Mouse (Mus musculus) midbrain, embryonic 14.5 days (tissue): ENCODE results near the gene Vgll4. TPM values are rescaled to one million over a fixed set of nuclear protein-coding genes. Genes with fewer than 3 reads are reported as not detected.

Experiments used
- ATAC-seq: fragments of 200-750 bp; cut with Nextera tagmentation; 2 replicates; pipeline ENCODE4 v1.8.0; 2017; ENCODE audit warnings: moderate number of reproducible peaks, moderate library complexity; ENCODE audit not compliant: low FRiP score, low TSS enrichment
- DNase-seq: peaks from one replicate; pipeline ENCODE4 v3.0.0-alpha.2; 2015
- H3K27ac ChIP-seq: fragments of 300-500 bp; sonication (generic); replicated peaks from 2 replicates; pipeline ENCODE4 v1.5.1; 2014; ENCODE audit warnings: mild to moderate bottlenecking, low read depth, low read length, moderate library complexity
- H3K27me3 ChIP-seq: fragments of 300-500 bp; sonication (generic); 2 replicates; pipeline ENCODE4 v1.6.1; 2014; ENCODE audit warnings: low read length, control low read depth, mixed read lengths; ENCODE audit not compliant: control insufficient read depth, insufficient read depth
- H3K36me3 ChIP-seq: fragments of 300-500 bp; sonication (generic); 2 replicates; pipeline ENCODE4 v1.6.1; 2014; ENCODE audit warnings: low read length, control low read depth; ENCODE audit not compliant: control insufficient read depth, insufficient read depth
- H3K4me1 ChIP-seq: fragments of 300-500 bp; sonication (generic); 2 replicates; pipeline ENCODE4 v1.6.1; 2014; ENCODE audit warnings: mild to moderate bottlenecking, antibody characterized with exemption, low read length, control low read depth; ENCODE audit not compliant: control insufficient read depth, insufficient read depth
- H3K4me2 ChIP-seq: fragments of 300-500 bp; sonication (generic); 2 replicates; pipeline ENCODE4 v1.6.1; 2014; ENCODE audit warnings: mild to moderate bottlenecking, low read length, moderate library complexity
- H3K4me3 ChIP-seq: fragments of 300-500 bp; sonication (generic); replicated peaks from 2 replicates; pipeline ENCODE4 v1.5.1; 2014; ENCODE audit warnings: low read depth, low read length
- H3K9ac ChIP-seq: fragments of 300-500 bp; sonication (generic); replicated peaks from 2 replicates; pipeline ENCODE4 v1.6.1; 2014; ENCODE audit warnings: mild to moderate bottlenecking, low read length, moderate library complexity
- H3K9me3 ChIP-seq: fragments of 300-500 bp; sonication (generic); 2 replicates; pipeline ENCODE4 v1.6.1; 2016; ENCODE audit warnings: low read length, control low read depth, mixed read lengths; ENCODE audit not compliant: control insufficient read depth
- WGBS: fragments of 180-500 bp; shearing (Covaris S2); extraction: QIAGEN DNeasy Blood & Tissue Kit; methylation state at CpG from one replicate; pipeline ENCODE4 v1.1.7; 2014; 5-methylcytosine and 5-hydroxymethylcytosine counted together
- polyA plus RNA-seq: library from polyadenylated mRNA; unstranded; fragments of >200 nt; fragmentation: Nextera tagmentation; extraction: Ambion mirVana; gene quantifications from 2 replicates; pipeline ENCODE4 v1.2.1, GENCODE M21; 2014

Gene Vgll4
- polyA plus RNA-seq, 1 experiment from 2014 or later, result 42.8 TPM

GRCm38 (mm10) chr6:114833058-114833685 lies 136.6 kb downstream of the Vgll4 start:
- no peaks in the 10 kb centered on the region for H3K4me1 ChIP-seq
- no peak overlapping the region for H3K4me2 ChIP-seq
- no peak overlapping the region for H3K9ac ChIP-seq
- DNase-seq, result no peak
- WGBS, result 75% methylated on average over 9 of the region's 9 CpGs
- no peak overlapping the region for H3K27ac ChIP-seq
- H3K36me3 ChIP-seq, result no peaks in the 10 kb centered on the region
- H3K27me3 ChIP-seq, result no peaks in the 10 kb centered on the region
- no peak for ATAC-seq
- H3K9me3 ChIP-seq, result no peaks in the 10 kb centered on the region
- no peak overlapping the region for H3K4me3 ChIP-seq

DNA sequence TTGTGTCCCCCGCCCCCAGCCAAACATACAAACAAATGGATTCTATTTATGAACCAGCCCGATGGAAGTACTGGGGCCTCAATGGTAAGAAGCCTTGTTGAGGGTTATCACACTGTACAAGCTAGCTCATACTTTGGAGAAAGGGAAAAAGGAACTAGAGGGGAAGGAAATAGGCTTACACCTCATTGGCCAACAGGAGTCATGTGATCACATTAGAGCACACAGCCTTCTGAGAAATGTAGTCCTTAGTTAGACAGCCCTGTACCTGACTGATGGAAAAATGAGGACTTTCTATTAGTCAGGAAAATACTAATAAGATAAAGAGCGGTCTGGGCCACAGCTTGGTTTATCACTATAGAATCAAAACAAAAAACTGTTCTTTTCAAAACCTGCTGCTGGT lies 138.0 kb downstream of the Vgll4 start:
- WGBS, result 98% methylated on average over 3 of the region's 3 CpGs

DNA sequence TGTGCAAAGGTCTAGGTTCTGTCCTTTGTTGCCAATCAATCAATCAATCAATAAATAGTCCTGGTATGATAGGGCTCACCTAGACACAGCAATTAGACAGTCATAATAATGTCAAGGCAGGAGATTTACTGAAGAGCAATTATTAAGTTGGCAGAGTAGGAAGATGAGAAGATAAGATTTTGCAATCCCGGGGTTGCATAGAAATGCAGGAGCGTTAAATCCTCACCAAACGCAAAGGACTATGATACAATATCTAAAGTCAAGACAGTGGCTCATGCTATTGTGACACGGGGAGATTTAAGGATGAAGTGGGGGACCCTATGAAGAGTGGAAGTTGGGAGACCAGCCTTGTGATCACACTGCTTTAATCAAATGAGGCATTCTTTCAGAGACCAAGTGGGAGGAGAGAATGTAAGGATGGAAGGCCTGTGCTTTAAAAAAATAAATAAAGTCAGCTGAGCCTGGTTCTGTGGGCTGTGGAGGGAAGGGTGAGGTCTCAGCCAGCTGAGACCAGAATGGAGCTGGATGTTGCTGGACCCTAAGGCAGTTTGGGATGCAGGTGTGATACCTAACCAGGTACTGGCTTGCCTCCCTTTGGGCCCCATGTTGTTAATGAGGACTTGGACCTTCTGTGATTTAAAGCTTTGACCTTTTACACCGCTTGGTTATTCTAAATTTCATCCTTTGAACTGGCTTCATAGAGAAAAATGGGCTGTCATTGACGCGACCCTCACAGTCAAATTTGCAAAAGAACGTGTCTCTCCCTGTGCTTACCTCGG lies 139.9 kb downstream of the Vgll4 start:
- no peaks in the 10 kb centered on the region for H3K9me3 ChIP-seq
- H3K27ac ChIP-seq, result no peak overlapping the region
- 92% methylated on average over 9 of the region's 9 CpGs for WGBS
- DNase-seq (no peak), ATAC-seq (no peak)
- H3K9ac ChIP-seq, result no peak overlapping the region
- no peaks in the 10 kb centered on the region for H3K27me3 ChIP-seq
- no peaks in the 10 kb centered on the region for H3K36me3 ChIP-seq
- no peak overlapping the region for H3K4me2 ChIP-seq
- no peak overlapping the region for H3K4me3 ChIP-seq
- H3K4me1 ChIP-seq, result no peaks in the 10 kb centered on the region

More for the DNA sequence above, 138.0 kb downstream of the Vgll4 start:
- Histone ChIP-seq H3K9ac (no peak overlapping the region), H3K4me2 (no peak overlapping the region), H3K27me3 (no peaks in the 10 kb centered on the region), H3K27ac (no peak overlapping the region), H3K4me1 (no peaks in the 10 kb centered on the region), H3K4me3 (no peak overlapping the region), H3K36me3 (no peaks in the 10 kb centered on the region), H3K9me3 (no peaks in the 10 kb centered on the region)
- ATAC-seq, result no peak
- DNase-seq, result no peak

- no peak for DNase-seq
- ATAC-seq, result no peak
Observed at GRCm38 (mm10) chr6:114826889-114827288, 142.9 kb downstream of the Vgll4 start.

DNA sequence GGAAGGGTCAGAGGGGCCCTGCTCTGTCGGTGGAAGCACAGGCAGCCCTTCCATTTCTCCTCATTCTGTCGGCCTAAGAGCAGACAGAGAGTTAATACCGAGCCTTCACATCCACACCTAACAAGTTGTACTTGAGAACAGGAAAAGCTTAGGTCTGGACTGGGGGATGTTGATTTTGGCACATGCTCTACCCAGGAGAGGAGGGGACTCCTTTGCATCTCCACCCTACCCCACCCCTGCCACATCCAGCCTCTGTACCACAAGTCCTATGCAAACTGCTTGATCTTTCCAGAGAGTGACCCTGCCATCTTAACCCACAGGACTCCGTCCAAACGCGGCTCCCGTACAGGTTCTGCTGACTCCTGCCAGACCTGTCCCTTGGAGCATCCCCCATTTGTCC lies 148.1 kb downstream of the Vgll4 start:
- H3K4me3 ChIP-seq, result no peak overlapping the region
- no peaks in the 10 kb centered on the region for H3K27me3 ChIP-seq
- H3K9ac ChIP-seq, result no peak overlapping the region
- WGBS, result 94% methylated on average over 7 of the region's 7 CpGs
- ATAC-seq, result no peak
- 0 out of 2 replicates have a peak, but pooled peaks cover 3% of the 10 kb centered on the region for H3K4me1 ChIP-seq
- no peak overlapping the region for H3K4me2 ChIP-seq
- no peak for DNase-seq
- no peaks in the 10 kb centered on the region for H3K36me3 ChIP-seq
- H3K9me3 ChIP-seq, result no peaks in the 10 kb centered on the region
- no peak overlapping the region for H3K27ac ChIP-seq

More at GRCm38 (mm10) chr6:114826889-114827288, 142.9 kb downstream of the Vgll4 start:
- Histone ChIP-seq H3K4me3 (no peak overlapping the region), H3K9ac (no peak overlapping the region), H3K36me3 (no peaks in the 10 kb centered on the region), H3K27me3 (no peaks in the 10 kb centered on the region), H3K9me3 (no peaks in the 10 kb centered on the region), H3K4me1 (no peaks in the 10 kb centered on the region), H3K4me2 (no peak overlapping the region), H3K27ac (no peak overlapping the region)
- WGBS, result 77% methylated on average over 2 of the region's 2 CpGs

DNA sequence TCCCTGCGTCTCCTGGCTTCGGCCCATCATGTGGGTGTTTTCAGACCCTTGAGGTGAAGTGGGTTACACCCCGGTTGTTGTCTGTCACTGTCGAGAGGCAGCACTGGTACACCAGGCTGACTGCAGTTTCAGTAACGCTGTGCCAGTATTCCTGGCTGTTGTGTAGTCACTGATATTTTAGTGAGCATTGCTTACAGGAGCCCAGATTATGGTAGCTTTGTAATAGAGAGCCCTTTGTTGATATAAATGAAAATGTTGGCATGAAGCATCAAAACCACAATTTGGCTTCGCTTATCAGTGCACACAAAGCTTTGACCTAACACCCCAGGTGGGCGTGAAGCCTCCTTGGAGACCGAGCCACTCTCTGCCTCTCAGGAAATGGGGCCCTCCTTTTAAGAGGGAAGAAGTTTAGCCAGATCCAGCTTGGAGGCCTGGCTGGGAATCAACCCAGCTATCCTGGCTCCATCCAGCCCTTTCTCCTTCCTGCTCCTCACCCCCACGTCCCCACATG lies 149.8 kb downstream of the Vgll4 start:
- Histone ChIP-seq H3K36me3 (no peaks in the 10 kb centered on the region), H3K4me1 (0 out of 2 replicates have a peak, but pooled peaks cover 3% of the 10 kb centered on the region), H3K4me3 (no peak overlapping the region), H3K27me3 (no peaks in the 10 kb centered on the region), H3K27ac (no peak overlapping the region), H3K9me3 (no peaks in the 10 kb centered on the region), H3K4me2 (no peak overlapping the region), H3K9ac (no peak overlapping the region)
- DNase-seq, result no peak
- no peak for ATAC-seq
- 62% methylated on average over 9 of the region's 9 CpGs for WGBS

DNA sequence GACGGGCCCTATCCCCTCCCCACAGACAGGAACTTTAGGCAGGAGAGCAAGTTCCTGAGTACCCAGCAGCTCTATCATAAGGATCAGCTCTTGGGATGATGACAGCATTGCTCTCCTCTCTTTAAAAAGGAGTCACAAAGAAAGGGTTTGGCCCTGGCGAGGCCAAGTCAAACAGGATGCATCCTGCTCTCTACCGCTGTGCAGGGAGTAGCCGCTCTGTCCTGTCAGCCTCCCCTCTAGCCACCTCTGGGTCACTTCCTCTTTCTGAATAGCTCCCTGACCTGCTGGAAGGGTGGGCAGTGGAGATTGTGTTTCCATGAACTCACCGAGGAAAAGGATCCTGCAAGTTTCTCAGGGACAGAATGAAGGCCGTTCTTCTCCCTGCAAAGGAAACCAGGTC lies 151.3 kb downstream of the Vgll4 start:
- no peak for ATAC-seq

GRCm38 (mm10) chr6:114817948-114818347 lies 151.8 kb downstream of the Vgll4 start:
- Histone ChIP-seq H3K4me3 (no peak overlapping the region), H3K36me3 (no peaks in the 10 kb centered on the region), H3K9me3 (no peaks in the 10 kb centered on the region), H3K9ac (no peak overlapping the region), H3K27ac (no peak overlapping the region), H3K27me3 (no peaks in the 10 kb centered on the region), H3K4me1 (0 out of 2 replicates have a peak, but pooled peaks cover 3% of the 10 kb centered on the region), H3K4me2 (no peak overlapping the region)
- WGBS, result 69% methylated on average over 11 of the region's 11 CpGs
- ATAC-seq (no peak), DNase-seq (no peak)

More for the DNA sequence above, 151.3 kb downstream of the Vgll4 start:
- no peak overlapping the region for H3K27ac ChIP-seq
- H3K9ac ChIP-seq, result no peak overlapping the region
- no peak overlapping the region for H3K4me2 ChIP-seq
- WGBS, result 76% methylated on average over 6 of the region's 6 CpGs
- DNase-seq, result no peak
- no peaks in the 10 kb centered on the region for H3K9me3 ChIP-seq
- H3K4me1 ChIP-seq, result 0 out of 2 replicates have a peak, but pooled peaks cover 3% of the 10 kb centered on the region
- H3K4me3 ChIP-seq, result no peak overlapping the region
- H3K36me3 ChIP-seq, result no peaks in the 10 kb centered on the region
- no peaks in the 10 kb centered on the region for H3K27me3 ChIP-seq
